Mouse (Mus musculus): ENCODE results near the gene Smap2.
"Not testable (repeated sequence)": the region's sequence is repeated elsewhere in the genome, so short reads cannot be mapped to it uniquely, and the experiment has no call there.

Gene Smap2

DNA sequence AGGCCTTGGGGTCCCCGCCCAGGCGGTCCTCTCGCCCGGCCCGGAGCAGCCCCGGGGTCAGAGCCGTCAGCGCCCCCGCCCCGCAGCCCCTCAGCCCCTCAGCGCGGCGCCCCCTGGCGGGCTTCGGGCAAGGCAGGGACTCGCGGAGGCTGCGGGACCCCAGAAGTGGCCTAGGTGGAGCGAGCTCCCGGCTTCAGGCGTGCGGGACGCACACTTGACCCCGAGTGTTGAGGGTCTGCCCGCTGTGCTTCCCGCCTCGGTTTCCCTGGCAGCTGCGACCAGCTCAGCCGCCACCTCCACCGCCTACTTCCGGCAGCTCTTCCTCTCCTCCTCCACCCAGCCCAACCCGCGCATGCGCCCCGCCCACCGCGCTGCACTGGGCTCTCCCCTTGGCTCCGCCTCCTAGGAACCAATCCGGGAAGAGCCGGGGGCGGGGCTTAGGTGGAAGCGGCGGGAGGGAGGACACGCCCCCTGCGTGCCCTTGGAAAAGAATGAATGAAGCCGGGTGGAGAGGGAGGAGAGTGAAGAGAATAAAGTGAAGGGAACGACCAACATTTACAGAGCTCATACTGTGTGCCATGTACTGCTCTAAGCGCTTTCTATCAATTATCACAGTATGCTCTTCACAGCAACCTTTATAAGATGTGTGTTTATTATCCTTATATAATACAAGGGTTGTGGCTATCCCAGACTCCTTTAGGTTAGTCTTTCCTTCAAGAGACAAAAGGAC, at the start of gene Smap2:
Gene Smap2, minus strand, starts transcription at position 320 of the 730 bp plus-strand sequence.
- peak; percentile 99 for DNase-seq

DNA sequence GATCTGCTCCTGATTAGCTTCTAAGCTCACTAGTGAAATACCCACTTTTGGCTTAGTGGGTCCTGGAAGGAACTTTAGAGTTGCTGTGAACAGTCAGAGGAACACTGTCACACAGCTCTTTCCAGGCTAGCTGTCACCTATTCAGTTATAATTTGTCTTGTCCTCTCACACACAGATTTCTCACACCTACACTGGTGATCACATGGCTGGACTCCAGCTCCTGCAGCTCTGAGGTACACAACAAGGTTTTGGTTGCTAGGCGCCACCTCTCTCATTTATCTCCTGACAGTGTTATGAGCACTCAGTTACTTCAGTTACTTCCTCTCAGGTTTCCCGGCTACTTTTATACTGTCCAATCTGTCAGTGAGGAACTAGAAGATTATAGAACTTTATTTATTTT, 48.3 kb upstream of the Smap2 start:
- no peak for DNase-seq

DNA sequence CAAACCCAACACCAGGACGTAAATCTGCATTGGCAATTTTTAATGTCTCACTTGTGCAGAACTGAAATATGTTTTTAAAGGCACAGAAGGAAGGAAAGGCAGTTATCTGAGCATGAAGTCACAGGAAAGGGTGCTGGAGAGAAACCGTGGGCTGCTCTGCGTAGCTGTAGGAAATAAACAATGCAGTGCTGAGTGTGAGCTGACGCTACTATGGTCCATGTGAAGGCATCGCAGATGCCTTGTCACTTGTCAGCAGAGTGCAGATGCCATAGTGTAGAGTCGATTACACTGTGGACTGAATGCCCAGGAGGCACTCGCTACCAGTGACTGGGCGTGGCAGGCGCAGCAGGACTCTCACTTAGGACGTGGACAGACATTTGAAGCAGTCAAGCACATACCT, 42.2 kb upstream of the Smap2 start:
- not testable (repeated sequence) for DNase-seq

DNA sequence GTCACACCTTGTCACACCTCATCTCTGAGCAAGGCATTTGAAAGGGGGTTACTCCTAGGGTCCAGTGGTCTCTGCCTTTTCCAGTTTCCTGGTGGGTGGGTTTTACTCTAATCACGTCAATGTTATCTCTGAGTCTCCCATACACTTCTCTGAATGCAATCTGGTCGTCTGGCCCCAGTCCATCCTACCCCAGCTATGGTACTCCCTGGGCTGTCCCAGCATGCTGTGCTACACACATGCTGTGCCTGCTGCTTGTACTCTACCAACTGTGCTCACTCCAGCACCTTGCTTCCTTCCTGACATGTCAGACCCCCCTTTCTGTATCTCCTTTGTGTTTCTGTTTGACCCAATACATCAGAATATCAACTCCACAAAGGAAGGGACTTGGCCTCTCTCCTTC, 40.0 kb upstream of the Smap2 start:
- no peak for DNase-seq

DNA sequence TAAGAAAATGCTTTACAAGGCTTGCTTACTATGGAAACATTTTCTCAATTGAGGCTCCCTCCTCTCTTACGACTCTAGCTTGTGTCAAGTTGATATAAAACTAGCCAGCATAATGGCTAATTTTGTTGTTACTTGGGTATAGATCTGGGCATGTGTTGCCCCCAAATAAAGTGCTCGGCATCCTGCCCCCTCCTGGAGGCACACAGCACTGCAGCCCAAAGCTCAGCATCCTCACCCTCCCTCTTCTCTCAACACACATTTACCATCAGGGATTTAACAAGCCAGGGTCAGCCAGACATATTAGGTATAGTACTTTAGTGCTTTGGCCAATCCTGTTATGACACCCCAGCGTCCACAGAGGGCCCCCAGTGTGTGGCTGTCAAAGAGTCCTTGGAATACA, 39.3 kb upstream of the Smap2 start:
- no peak for DNase-seq

DNA sequence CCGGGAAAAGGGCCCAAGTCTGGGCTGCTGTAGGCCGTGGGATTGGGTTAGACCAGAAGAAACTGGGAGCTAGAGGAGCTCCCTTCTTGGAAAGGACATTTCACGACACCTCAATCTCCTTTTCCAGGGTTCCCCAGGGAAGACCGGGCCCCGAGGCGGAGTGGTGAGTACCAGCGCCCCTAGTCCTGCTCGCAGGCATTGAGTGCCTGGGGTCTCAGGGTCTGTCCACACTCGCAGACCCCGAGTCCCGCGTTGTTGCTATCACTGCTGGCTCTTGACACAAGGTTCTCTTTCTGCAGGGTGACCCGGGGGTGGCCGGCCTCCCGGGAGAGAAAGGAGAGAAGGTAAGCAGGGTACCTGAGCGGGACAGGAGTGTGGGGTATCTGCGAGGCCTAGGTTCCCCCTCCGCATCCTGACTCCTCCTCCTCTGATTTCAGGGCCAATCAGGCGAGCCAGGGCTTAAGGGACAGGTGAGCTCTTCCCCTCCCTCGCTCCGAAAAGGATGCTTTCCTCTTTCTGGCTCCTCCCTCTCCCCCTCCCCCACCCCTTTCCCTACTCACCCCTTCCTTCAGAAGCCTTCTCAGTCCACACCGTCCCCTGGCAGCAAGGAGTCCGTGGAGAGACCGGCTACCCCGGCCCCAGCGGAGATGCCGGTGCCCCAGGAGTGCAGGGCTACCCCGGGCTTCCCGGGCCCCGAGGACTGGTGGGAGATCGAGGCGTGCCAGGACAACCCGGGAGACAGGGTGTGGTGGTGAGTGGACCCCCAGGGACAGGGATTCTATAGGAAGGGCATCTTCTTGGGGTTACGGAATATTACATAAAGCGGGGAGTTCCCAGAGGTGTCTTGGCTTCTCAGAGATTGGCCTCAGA, 35.6 kb upstream of the Smap2 start:
- no peak for DNase-seq

DNA sequence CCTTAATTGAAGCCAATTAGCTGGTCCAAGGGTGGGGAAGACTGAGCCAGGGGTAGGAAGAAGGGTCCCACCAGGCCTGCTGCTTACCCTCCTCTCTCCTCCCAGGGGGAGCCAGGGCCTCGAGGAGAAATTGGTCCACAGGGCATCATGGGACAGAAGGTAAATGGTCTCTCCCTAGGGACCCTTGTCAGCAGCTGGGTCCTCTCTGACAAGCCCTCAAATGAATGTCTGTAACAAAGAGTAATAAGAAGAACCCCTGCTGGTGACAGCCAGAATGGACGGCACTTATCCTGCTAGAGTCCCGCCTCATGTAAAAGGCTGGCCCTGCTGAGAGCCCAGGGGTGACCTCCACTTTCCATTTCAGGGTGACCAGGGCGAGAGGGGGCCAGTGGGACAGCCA, 34.8 kb upstream of the Smap2 start:
- no peak for DNase-seq

DNA sequence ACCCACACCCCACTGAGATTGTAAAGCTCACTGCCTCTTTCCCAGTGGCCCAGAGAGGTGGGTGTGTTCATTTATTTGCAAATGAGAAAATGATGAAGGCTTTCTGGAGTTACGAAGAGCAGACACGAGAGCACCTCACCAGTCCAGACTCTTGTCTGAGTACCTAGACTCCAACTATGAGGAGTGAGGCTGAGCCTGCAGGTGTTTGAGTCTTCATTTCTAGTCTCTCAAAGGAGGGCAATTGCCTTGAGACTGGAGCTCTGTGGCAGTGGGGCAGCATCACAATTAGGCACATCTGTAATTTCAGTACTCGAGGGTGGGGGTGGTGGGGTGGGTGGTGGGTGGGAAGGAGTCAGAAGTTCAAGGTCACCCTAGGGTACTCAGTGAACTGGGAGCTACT, 25.9 kb upstream of the Smap2 start:
- DNase-seq, result no peak

DNA sequence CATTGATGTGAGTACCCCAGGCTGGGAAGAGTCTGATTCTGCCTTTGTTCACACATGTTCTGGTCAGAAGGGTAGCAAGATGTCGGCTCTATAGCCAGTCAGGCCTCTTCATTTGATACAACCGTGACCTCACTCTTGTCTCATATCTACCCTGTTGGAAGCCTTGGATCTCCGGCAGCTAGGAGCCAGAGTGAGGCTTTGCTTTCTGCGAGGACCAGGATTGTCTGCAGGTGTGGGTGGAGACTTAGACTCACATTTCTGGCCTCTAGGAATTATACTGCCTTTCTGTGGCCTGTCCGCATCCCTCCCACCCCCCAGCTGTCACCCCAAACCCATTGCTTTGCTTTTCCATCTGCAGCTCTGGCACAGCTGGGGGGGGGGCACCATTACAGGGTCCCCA, 25.4 kb upstream of the Smap2 start:
- no peak for DNase-seq

DNA sequence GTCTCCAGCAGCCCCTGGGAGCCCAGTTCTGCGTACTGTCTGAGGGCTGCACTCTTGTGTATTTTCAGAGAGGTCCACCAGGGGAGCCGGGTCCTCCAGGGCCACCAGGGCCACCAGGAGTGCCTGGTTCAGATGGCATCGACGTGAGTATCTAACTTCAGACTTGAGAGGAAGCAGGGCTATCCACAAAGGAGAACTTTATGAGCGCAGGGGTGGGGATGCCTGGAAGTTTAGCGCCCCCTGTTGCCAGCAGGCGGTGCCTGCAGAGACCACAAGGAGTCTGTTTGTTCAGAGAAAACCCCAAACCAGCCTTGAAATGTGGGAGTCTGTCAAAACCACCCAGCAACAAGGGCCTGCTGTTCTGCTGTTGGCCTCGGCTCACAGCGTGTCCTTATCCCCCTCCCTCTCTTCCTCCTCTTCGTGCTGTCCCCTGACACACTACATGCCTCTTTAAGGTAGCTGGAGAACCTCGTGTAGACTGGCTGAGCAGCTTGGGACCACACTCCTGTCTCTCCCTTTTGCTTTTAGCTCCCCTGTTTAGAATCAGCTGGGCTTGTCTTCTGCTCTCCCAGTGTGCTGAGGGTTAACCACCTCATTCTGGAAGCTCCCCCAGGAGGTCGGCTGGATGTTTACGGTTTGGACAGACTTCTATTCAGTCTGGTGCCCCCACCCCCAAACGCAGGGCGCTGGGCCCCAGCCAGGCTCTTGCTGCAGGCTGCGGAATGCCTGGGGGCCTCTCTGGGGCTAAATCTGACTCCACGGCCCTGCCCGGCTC, 24.0 kb upstream of the Smap2 start:
- DNase-seq, result peak; percentile 49

DNA sequence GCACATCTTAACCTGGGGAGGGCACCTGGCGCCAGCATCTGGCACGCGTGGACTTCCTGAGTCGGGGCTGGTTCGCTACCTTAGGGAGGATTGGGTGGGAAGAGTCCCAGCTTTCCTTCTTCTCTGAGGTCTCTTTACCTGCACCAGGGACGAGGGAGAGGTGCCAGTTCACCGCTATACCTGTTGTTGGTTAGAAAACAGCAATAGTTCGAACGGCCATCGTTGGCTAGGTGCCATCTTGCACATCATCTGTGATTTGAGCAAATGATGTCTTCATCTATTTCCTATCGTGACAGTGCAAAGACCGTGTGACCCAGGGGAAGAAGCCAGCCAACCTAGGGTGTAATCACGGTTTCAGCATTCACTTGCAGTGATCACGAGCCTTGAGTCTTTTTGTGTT, 23.3 kb upstream of the Smap2 start:
- DNase-seq, result no peak

DNA sequence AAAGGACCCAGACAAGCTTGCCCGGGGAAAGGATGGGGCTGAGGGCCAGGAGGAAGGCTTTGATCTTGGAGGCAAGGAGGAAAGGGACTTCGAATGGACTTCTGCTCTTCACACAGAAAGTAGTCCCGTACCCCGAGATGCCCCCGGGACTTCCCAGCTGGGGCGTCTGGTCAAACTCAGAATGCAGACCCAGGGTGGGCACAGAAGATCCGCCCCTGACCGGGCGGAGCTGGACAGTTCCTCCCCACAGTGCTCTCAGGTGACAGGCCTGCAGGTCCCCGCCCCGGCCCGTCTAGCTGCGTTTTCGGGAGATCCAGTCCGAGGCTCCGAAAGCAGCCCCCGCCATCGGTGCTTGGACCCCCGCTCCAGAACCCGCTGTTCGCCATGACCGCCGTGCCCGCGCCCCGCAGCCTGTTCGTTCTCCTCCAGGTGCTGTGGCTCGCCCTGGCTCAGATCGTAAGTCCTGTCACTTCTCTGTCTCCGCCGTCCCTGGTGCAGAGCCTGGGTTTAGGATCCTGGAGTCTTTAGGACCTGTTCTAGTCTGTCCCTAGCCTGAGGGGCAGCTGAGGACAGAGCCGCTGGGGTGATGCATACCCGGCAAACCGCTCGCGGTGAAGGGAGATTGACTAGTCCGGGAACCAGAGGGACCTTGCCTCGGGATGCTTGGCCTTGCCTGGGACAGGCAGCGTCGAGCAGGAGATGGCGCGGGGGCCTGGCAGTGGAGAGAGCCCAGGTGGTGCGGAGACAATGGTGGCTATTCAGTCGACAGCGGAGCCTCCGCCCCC, 22.5 kb upstream of the Smap2 start, which contains the start of gene Col9a2:
Gene Col9a2, plus strand, starts transcription at position 55 of the 785 bp plus-strand sequence.
- DNase-seq, result no peak

DNA sequence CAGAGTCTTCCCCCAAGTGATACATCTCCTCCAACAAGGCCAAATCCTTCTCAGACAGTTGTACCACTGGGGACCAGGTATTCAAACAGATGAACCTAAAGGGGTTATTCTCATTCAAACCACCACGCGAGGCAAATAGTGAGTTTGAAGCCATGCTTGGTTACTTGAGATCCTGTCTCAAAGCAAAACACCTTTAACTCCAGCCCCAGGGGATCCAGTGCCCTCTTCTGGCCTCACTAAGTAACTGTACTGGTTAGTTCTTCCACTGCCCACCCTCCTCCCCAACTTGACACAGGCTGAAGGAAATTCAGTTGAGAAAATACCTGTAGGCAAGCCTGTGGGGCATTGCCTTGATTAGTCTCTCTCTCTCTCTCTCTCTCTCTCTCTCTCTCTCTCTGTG, 16.0 kb upstream of the Smap2 start:
- no peak for DNase-seq

DNA sequence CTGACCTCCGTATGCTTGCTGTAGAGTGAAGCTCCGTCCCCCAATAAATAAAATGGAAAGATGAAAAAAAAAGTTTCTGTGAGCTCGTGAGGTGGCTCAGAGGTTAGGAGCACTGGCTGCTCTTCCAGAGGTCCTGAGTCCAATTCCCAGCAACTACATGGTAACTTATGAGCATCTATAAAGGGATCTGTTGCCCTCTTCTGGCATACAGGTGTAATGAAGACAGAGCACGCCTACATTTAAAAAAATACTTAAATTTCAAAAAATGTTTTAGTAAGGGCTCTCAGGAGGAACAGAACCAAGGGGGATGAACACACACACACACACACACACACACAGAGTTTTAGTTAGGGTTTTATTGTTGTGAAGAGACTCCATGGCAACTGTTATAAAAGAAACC, 14.4 kb upstream of the Smap2 start:
- no peak for DNase-seq

DNA sequence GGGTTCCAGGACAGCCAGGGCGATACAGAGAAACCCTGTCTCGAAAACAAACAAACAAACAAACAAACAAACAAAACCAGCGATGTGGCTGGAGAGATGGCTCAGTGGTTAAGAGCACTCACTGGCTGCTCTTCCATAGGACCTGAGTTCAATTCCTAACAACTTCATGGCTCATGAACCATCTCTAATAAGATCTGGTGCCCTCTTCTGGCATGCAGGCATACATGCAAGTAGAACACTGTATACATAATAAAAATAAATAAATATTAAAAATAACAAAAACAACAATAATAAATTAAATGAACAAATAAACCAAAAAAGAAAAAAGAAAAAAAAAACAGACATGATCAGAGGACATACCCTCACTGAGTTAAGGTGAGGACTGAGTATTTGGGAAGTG, 12.6 kb upstream of the Smap2 start:
- DNase-seq, result no peak

DNA sequence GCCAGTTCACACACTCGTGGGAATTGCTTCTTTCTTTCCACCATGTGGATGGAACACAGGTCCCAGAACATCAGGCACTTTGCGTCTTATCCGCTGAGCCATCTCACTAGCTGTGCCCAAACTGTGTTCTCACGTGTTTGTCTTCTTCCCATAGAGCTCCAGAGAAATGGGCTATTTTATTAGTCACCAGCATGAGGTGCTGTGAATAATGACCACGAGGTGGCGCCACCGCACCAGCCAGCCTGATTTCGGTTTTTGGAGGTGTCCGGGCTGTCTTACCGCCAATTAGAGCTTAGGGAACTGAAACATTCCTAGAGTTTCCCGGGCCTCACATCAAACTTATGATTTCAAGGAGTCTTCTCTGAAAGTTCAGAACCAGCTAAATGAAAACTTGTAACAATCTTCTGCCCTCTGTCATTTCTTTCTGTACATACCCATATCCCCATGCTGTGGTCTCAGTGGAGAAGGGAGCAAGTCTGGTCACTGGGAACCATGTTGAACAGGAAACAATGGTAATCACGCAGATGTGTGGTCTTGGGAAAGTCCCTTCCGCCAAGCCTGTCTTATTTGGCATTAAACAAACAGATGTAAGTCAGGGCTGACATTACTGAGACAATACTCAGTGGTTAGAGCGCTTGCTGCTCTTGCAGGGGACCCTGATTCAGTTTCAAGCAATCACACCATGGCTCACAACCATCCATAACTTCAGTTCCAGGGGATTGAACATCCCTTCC, 11.8 kb upstream of the Smap2 start:
- DNase-seq, result peak; percentile 60

DNA sequence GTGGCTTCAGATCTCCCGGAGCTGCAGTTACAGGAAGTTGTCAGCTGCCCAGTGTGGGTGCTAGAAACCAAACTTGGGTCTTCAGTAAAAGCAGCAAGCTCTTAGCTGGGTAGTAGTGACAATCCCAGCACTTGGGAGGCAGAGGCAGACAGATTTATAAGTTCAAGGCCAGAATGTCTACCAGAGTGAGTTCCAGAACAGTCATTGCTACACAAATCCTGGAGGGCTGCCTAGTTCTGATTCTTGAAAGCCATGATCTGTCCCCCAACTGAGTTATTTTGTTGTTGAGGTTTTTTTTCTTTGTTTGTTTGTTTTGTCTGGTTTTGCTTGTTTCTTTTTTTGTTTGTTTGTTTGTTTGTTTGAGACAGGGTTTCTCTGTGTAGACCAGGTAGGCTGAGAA, 11.1 kb upstream of the Smap2 start:
- DNase-seq, result no peak

DNA sequence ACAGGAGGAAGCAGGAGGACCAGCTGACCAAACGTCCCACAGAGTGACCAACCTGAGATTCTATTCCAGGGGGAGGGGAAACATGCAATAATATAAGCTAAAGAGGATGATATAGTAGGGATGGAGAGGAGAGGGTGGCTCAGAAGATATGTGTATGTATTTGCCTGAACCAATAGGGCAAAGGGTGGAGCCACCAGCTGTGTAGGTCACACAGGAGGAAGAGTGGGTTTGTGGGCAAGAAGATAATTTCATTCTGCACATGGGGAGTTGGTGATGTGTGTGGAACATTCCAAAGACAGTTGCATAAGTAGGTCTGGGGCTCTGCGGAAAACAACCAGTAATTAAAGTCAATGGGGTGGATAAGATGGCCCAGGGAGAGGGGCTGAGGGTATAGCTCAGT, 8.6 kb upstream of the Smap2 start:
- no peak for DNase-seq

DNA sequence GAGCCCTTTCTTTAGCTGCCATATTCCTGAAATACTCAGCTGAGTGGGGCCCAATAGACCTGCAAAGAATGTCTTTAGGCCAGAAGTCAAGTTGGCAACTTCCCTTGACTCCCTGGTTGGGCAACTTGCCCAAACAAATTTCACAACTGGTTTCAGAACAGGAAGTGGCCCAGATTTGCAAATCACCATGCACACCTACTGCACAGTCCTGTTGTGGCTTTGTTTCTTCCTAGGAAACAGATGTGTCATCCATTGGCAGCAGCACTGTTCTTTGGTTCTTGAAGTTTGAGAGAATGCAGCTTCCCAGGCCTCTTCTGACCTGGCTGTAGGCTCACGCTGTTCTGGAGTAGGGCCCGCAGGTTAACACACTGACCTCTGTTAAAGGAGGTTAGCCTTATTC, 6.9 kb upstream of the Smap2 start:
- peak; percentile 70 for DNase-seq

DNA sequence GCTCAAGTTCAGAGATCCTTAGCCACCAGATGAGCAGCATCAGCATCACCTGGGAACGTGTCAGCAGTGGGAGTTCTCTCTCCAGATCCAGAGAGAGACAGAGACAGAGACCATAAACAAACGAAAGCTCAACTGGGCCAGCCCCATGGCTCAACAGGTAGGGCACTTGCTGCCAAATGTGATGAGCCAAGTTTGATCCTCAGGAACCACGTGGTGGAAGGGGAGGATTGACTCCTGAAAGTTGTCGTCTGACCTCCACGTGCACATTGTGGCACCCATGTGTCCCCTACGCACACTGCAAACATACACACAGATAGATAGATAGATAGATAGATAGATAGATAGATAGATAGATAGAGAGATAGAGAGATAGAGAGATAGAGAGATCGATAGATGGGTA, 6.4 kb upstream of the Smap2 start:
- DNase-seq, result no peak

DNA sequence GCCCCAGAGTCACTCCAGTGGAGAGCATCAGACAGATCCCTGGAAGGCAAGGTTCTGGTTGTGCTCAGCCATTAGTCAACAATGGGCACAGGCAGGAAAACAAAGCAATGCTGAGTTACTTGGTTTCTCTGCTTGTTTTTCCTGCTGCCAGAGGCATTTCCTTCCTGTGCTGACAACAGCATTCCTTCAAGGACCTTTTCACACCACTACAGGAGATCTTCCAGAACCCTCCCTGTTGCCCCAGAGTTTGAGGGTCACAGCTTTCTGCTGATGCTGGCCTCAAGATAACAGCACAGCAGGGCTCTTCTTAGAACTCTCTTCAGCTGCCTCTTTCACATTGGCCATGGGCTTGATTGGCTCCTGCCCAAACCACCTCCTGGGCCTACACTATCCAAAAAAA, 4.9 kb upstream of the Smap2 start:
- DNase-seq, result peak; percentile 76

Measured in kidney, adult 9 months (tissue).